Mouse (Mus musculus): ENCODE measurements around the gene Slc6a6. TPM values are rescaled to one million over a fixed set of nuclear protein-coding genes. Genes with fewer than 3 reads are reported as not detected.

Slc6a6 gene
- 109 and 114 TPM in 2 replicates for polyA plus RNA-seq (2011; ENCODE audit: insufficient read depth, insufficient read length, low read depth, missing spikeins)

DNA sequence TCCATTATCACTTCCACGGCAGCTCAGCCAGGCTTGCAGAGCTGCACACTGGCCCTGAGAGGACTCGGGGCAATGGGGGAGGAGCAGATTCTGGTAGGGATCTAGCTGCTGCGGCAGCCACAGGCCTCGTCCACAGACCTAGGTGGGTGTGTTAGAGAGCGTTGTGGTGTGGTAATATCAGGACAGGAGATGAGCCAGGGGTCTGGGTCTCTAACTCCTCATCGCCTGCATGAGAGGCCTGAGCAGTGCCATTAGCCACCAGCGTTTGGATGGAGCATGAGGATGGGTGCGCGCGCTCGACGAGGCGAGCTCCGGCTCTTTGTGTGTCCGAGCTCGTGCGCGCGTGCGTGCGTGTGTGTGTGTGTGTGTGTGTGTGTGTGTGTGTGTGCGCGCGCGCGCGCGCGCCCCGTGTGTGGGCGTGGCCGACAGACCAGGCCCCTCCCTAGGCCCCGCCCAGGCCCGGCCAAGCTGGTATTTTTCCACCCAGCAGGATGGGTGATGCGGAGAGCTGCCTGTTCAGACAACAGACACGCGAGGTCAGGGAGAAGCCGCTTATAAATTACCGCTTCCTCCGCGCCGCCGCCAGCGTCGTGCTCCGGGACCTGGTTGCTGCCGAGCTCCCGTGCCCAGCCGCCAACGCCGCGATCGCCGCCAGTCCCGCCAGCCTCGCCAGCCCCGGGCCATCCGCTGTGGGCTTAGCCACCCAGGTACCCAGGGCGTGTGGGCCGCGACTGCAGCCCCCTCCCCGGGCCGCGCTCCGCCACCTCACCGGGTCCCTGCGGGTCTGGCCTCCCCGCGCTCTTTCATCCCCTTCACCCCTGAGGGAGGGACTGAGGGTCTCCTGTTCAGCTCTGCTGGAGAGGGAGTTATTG is at the start of gene Slc6a6:
Slc6a6 (plus strand) TSS at position 452 of the 872 bp plus-strand sequence.
- no peaks in the 10 kb centered on the region for H3K9me3 ChIP-seq (replicated peaks; ENCODE audit: control insufficient read depth, insufficient read depth, low read length, poor library complexity, severe bottlenecking)
- peak within 1 kb of the TSS; percentile 92 for H3K4me3 ChIP-seq (ENCODE audit: low read depth, low read length)
- peak within 1 kb of the TSS; percentile 89 for H3K9ac ChIP-seq (ENCODE audit: low read depth, poor library complexity, severe bottlenecking)
- peak within 1 kb of the TSS; percentile 74 for H3K27ac ChIP-seq (ENCODE audit: insufficient read depth, low read length)
- peak; percentile 57; the same call in 1 of the 2 replicates for TF ChIP-seq EP300 (IDR thresholded peaks at IDR 0.05; ENCODE audit: insufficient read depth, low read depth, low read length)
- TF ChIP-seq POLR2A (IDR thresholded peaks at IDR 0.05; ENCODE audit: insufficient read depth, low read length), result no peak
- peaks cover 6% of the 10 kb centered on the region for H3K4me1 ChIP-seq (ENCODE audit: control insufficient read depth, insufficient read depth, low read length)
- no peaks in the 10 kb centered on the region for H3K27me3 ChIP-seq (ENCODE audit: control insufficient read depth, insufficient read depth, low read length, poor library complexity, severe bottlenecking)
- H3K36me3 ChIP-seq (ENCODE audit: control insufficient read depth, insufficient read depth, low read length, poor library complexity, severe bottlenecking), result no peaks in the 10 kb centered on the region

DNA sequence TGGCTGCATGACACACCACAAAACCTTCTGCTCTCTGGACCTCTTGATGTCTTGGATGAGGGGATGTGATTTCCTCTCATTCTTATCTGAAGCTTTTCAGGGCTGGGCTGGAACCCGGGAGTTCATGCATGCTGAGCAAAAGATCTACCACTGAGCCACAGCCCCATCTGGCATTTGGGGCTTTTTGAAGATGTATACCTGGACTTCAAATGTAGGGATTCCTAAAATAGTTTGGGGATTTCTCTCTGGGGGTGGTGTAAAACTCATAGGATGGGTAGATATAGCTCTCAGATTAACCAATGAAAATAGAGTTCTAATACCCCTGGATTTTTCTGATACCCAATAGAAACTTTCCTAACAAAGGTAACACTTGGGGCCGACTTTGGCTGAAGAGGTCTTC is 49.4 kb upstream of the Slc6a6 start:
- H3K27me3 ChIP-seq (ENCODE audit: control insufficient read depth, insufficient read depth, low read length, poor library complexity, severe bottlenecking), result no peaks in the 10 kb centered on the region
- H3K4me1 ChIP-seq (ENCODE audit: control insufficient read depth, insufficient read depth, low read length), result no peaks in the 10 kb centered on the region
- TF ChIP-seq EP300 (IDR thresholded peaks at IDR 0.05; ENCODE audit: insufficient read depth, low read depth, low read length), result no peak
- no peak for TF ChIP-seq CTCF (IDR thresholded peaks at IDR 0.05; ENCODE audit: low read depth, low read length)
- no peak for TF ChIP-seq POLR2A (IDR thresholded peaks at IDR 0.05; ENCODE audit: insufficient read depth, low read length)
- H3K36me3 ChIP-seq (ENCODE audit: control insufficient read depth, insufficient read depth, low read length, poor library complexity, severe bottlenecking), result no peaks in the 10 kb centered on the region
- H3K9me3 ChIP-seq (replicated peaks; ENCODE audit: control insufficient read depth, insufficient read depth, low read length, poor library complexity, severe bottlenecking), result no peaks in the 10 kb centered on the region
- H3K4me3 ChIP-seq (ENCODE audit: low read depth, low read length), result no peak overlapping the region
- no peak overlapping the region for H3K9ac ChIP-seq (ENCODE audit: low read depth, poor library complexity, severe bottlenecking)
- no peak overlapping the region for H3K27ac ChIP-seq (ENCODE audit: insufficient read depth, low read length)

DNA sequence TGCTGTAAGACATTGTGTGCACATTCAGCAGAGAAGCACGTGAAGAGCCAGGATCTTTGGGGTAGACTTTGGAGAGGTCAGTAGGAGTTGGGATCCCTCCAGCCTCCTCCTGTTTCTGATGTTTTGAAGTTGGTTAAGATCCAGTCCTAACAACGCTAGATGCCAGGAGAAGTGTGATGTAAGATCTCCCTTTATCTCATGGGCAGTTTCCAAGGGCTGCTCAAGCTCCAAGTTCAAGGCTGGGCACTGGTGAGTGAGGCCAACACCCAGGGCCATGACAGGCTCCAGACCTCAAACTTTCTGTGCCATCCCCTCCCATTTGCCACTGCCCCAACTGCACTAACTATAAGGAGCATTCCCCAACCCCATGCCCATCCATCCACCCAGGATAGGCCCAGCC is 49.0 kb upstream of the Slc6a6 start:
- Histone ChIP-seq H3K9me3 (replicated peaks; ENCODE audit: control insufficient read depth, insufficient read depth, low read length, poor library complexity, severe bottlenecking) (no peaks in the 10 kb centered on the region), H3K9ac (ENCODE audit: low read depth, poor library complexity, severe bottlenecking) (no peak overlapping the region)
- TF ChIP-seq CTCF (IDR thresholded peaks at IDR 0.05; ENCODE audit: low read depth, low read length) (no peak), EP300 (IDR thresholded peaks at IDR 0.05; ENCODE audit: insufficient read depth, low read depth, low read length) (no peak), POLR2A (IDR thresholded peaks at IDR 0.05; ENCODE audit: insufficient read depth, low read length) (no peak)

DNA sequence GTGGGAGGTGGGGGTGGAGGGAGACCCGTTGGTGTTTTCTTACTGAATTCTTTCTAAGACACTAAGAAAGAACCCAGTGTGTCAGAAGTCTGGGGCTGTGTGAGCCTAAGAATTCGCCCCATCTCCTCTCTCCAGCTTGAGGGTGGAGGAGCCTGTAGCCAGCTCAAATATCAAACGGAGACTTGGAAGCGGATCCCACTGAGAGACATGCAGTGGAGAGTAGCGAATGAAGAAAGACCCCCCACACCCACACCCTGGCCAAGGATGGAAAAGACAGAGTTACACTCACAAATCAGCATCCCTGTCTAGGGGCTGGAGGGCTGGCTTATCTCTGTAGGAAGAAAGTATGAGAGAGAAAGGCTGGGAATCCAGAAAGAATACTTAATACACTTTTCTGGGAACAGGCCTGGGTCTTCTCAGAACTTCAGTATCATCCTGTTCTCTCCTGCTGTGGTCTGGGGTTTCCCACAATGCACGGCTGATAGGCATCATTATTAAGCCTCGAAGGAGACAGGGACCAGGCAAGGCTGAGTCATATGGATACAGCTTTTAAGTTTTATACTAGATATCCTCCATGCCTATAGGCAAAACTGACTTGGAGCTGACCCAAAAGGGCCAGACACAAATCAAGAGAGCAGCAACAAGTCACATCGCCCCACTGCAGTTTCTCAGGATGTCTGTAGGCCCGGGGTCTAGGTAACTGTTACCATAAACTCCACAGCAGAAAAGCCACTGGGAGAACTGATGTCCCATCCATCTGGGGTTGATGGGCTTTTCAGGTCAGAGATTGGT is 45.5 kb upstream of the Slc6a6 start:
- Histone ChIP-seq H3K4me1 (ENCODE audit: control insufficient read depth, insufficient read depth, low read length) (no peaks in the 10 kb centered on the region), H3K27ac (ENCODE audit: insufficient read depth, low read length) (no peak overlapping the region), H3K9ac (ENCODE audit: low read depth, poor library complexity, severe bottlenecking) (no peak overlapping the region), H3K9me3 (replicated peaks; ENCODE audit: control insufficient read depth, insufficient read depth, low read length, poor library complexity, severe bottlenecking) (no peaks in the 10 kb centered on the region), H3K27me3 (ENCODE audit: control insufficient read depth, insufficient read depth, low read length, poor library complexity, severe bottlenecking) (no peaks in the 10 kb centered on the region), H3K36me3 (ENCODE audit: control insufficient read depth, insufficient read depth, low read length, poor library complexity, severe bottlenecking) (no peaks in the 10 kb centered on the region), H3K4me3 (ENCODE audit: low read depth, low read length) (no peak overlapping the region)
- TF ChIP-seq CTCF (IDR thresholded peaks at IDR 0.05; ENCODE audit: low read depth, low read length), result no peak
- no peak for TF ChIP-seq EP300 (IDR thresholded peaks at IDR 0.05; ENCODE audit: insufficient read depth, low read depth, low read length)
- TF ChIP-seq POLR2A (IDR thresholded peaks at IDR 0.05; ENCODE audit: insufficient read depth, low read length), result no peak

More for the DNA sequence above, 49.0 kb upstream of the Slc6a6 start:
- no peak overlapping the region for H3K27ac ChIP-seq (ENCODE audit: insufficient read depth, low read length)
- H3K4me1 ChIP-seq (ENCODE audit: control insufficient read depth, insufficient read depth, low read length), result no peaks in the 10 kb centered on the region
- no peaks in the 10 kb centered on the region for H3K36me3 ChIP-seq (ENCODE audit: control insufficient read depth, insufficient read depth, low read length, poor library complexity, severe bottlenecking)
- H3K27me3 ChIP-seq (ENCODE audit: control insufficient read depth, insufficient read depth, low read length, poor library complexity, severe bottlenecking), result no peaks in the 10 kb centered on the region
- H3K4me3 ChIP-seq (ENCODE audit: low read depth, low read length), result no peak overlapping the region

DNA sequence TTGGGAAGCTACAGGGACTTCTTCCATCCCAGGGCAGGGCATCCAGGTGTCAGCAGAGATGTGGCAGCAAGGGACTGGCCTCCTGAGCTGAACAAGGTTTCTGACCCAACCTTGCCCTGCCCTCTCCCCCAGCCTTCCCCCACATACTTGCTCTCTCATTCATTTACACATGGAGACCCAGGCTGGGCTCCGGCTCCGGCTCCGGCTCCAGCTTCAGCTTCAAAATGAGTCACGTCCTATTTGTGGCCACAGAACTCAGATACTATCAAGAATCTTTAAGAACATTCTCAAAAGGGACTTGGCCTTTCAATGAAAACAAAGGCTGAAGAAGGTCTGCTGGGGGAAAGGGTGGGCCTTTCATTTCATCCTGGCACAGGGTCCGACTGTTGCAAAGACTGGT is 40.8 kb upstream of the Slc6a6 start:
- H3K27me3 ChIP-seq (ENCODE audit: control insufficient read depth, insufficient read depth, low read length, poor library complexity, severe bottlenecking), result no peaks in the 10 kb centered on the region
- H3K4me3 ChIP-seq (ENCODE audit: low read depth, low read length), result no peak overlapping the region
- no peak overlapping the region for H3K9ac ChIP-seq (ENCODE audit: low read depth, poor library complexity, severe bottlenecking)
- H3K36me3 ChIP-seq (ENCODE audit: control insufficient read depth, insufficient read depth, low read length, poor library complexity, severe bottlenecking), result no peaks in the 10 kb centered on the region
- no peak for TF ChIP-seq POLR2A (IDR thresholded peaks at IDR 0.05; ENCODE audit: insufficient read depth, low read length)
- TF ChIP-seq EP300 (IDR thresholded peaks at IDR 0.05; ENCODE audit: insufficient read depth, low read depth, low read length), result no peak
- TF ChIP-seq CTCF (IDR thresholded peaks at IDR 0.05; ENCODE audit: low read depth, low read length), result no peak
- no peaks in the 10 kb centered on the region for H3K4me1 ChIP-seq (ENCODE audit: control insufficient read depth, insufficient read depth, low read length)
- no peak overlapping the region for H3K27ac ChIP-seq (ENCODE audit: insufficient read depth, low read length)
- no peaks in the 10 kb centered on the region for H3K9me3 ChIP-seq (replicated peaks; ENCODE audit: control insufficient read depth, insufficient read depth, low read length, poor library complexity, severe bottlenecking)
